ENCODE assay signal across 13 mouse cellular contexts in the genomic region with DNA sequence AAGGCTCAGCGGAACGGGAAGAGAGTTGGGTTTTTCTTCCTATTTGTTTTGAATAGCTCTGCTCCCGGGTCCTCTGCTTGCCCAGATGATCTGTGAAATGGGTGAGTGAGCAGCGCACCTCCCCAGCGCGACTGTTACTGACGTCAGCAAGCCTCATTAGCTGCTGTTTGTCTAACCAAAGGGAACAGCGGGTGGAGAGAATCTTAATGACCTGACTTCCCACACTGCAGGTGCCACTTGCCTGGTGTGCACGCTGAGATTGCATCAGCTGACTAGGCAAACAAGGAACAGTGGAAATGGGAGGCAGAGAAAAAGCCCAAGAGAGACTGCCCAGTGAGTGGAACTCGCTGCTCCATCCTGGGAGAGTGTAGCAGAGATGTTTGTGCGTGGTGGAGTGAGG. TPM values are rescaled to one million over a fixed set of nuclear protein-coding genes. Genes with fewer than 3 reads are reported as not detected.
DNase-seq lines count a peak whose midpoint lies in the region; ATAC-seq and TF ChIP-seq lines count a peak whose summit lies in the region.
"Had no signal": no experiment of that assay in that cellular context is flagged by ENCODE, and none has a peak within 500 bp of the region (broad histone marks: within the 10 kb centered on the region; RNA-seq: fewer than 3 reads in every experiment).

No protein-coding gene starts in this region.

- H3K27me3 ChIP-seq in intestine, postnatal 0 days (replicated peaks; ENCODE audit: control insufficient read depth, insufficient read depth, low read length): no peaks in the 10 kb centered on the region
- no peaks in the 10 kb centered on the region for H3K27me3 ChIP-seq in intestine, embryonic 15.5 days (replicated peaks)
- peaks cover 17% of the 10 kb centered on the region for H3K27me3 ChIP-seq in E14TG2a.4 (ENCODE audit: insufficient read depth, low read length)
- H3K27me3 ChIP-seq in midbrain, embryonic 16.5 days (ENCODE audit: control insufficient read depth, insufficient read depth, low read depth, low read length): no peaks in the 10 kb centered on the region
- H3K27me3 ChIP-seq: megakaryocyte, embryonic 14.5 days had no signal

- no peak for TF ChIP-seq CTCF in intestine, postnatal 0 days (IDR thresholded peaks at IDR 0.05; ENCODE audit: low read depth)
- no peak for TF ChIP-seq CTCF in E14TG2a.4 (conservative IDR thresholded peaks at IDR 0.05; ENCODE audit: low read length)

- H3K36me3 ChIP-seq in intestine, postnatal 0 days (ENCODE audit: control insufficient read depth, insufficient read depth): no peaks in the 10 kb centered on the region
- no peaks in the 10 kb centered on the region for H3K36me3 ChIP-seq in intestine, embryonic 15.5 days
- H3K36me3 ChIP-seq in E14TG2a.4 (ENCODE audit: insufficient read depth, low read length): no peaks in the 10 kb centered on the region
- no peaks in the 10 kb centered on the region for H3K36me3 ChIP-seq in midbrain, embryonic 16.5 days (ENCODE audit: control insufficient read depth, insufficient read depth, low read length)

- WGBS in intestine, postnatal 0 days: 49% methylated on average over 11 of the region's 11 CpGs
- 59% methylated on average over 11 of the region's 11 CpGs for WGBS in intestine, embryonic 15.5 days
- 61% methylated on average over 11 of the region's 11 CpGs for WGBS in midbrain, embryonic 16.5 days

- no peak overlapping the region for H3K4me2 ChIP-seq in intestine, postnatal 0 days (replicated peaks; ENCODE audit: low read depth)
- H3K4me2 ChIP-seq in intestine, embryonic 15.5 days (replicated peaks): no peak overlapping the region
- H3K4me2 ChIP-seq in midbrain, embryonic 16.5 days (ENCODE audit: low read length): no peak overlapping the region

- no peaks in the 10 kb centered on the region for H3K9me3 ChIP-seq in intestine, postnatal 0 days (ENCODE audit: control insufficient read depth)
- no peaks in the 10 kb centered on the region for H3K9me3 ChIP-seq in intestine, embryonic 15.5 days
- H3K9me3 ChIP-seq in E14TG2a.4 (ENCODE audit: low read length): no peaks in the 10 kb centered on the region
- no peaks in the 10 kb centered on the region for H3K9me3 ChIP-seq in midbrain, embryonic 16.5 days (replicated peaks; ENCODE audit: control insufficient read depth, low read length, poor library complexity, severe bottlenecking)

- no peak overlapping the region for H3K27ac ChIP-seq in intestine, postnatal 0 days (ENCODE audit: low read depth, low read length)
- no peak overlapping the region for H3K27ac ChIP-seq in intestine, embryonic 15.5 days
- H3K27ac ChIP-seq in midbrain, embryonic 16.5 days (ENCODE audit: low read length): no peak overlapping the region
- H3K27ac ChIP-seq: hindbrain, postnatal 0 days had no signal

- H3K9ac ChIP-seq in intestine, postnatal 0 days (ENCODE audit: low read depth, low read length): no peak overlapping the region
- no peak overlapping the region for H3K9ac ChIP-seq in intestine, embryonic 15.5 days
- no peak overlapping the region for H3K9ac ChIP-seq in midbrain, embryonic 16.5 days (ENCODE audit: low read depth, low read length)

- peak; percentile 54 for DNase-seq in kidney, adult 18-20 months
- DNase-seq in kidney, postnatal 36 days: peak; percentile 55 to 59
- DNase-seq in T-cell, adult 2 months (ENCODE audit: low spot score): no peak
- no peak for DNase-seq in cerebellum, adult 9-11 months
- DNase-seq: adrenal gland, postnatal 25 days; B cell, adult 2 months; spleen, adult 18-20 months had no signal

- no peaks in the 10 kb centered on the region for H3K4me1 ChIP-seq in intestine, postnatal 0 days (replicated peaks; ENCODE audit: control insufficient read depth, insufficient read depth, low read length)
- no peaks in the 10 kb centered on the region for H3K4me1 ChIP-seq in intestine, embryonic 15.5 days (replicated peaks)
- H3K4me1 ChIP-seq in E14TG2a.4 (replicated peaks; ENCODE audit: low read depth, low read length): peaks cover 22% of the 10 kb centered on the region
- no peaks in the 10 kb centered on the region for H3K4me1 ChIP-seq in midbrain, embryonic 16.5 days (ENCODE audit: control insufficient read depth, insufficient read depth, low read length)
- H3K4me1 ChIP-seq: megakaryocyte, embryonic 14.5 days had no signal

- ATAC-seq in intestine, postnatal 0 days: peak; percentile 10; the same call in 1 of the 2 replicates
- ATAC-seq in intestine, embryonic 15.5 days: no peak
- ATAC-seq in midbrain, embryonic 16.5 days: no peak
- ATAC-seq: hindbrain, postnatal 0 days had no signal

- H3K4me3 ChIP-seq in intestine, postnatal 0 days (ENCODE audit: low read depth, low read length): no peak overlapping the region
- no peak overlapping the region for H3K4me3 ChIP-seq in intestine, embryonic 15.5 days (replicated peaks)
- peak overlapping the region; percentile 18; the same call in 1 of the 2 replicates for H3K4me3 ChIP-seq in E14TG2a.4 (replicated peaks; ENCODE audit: low read length)
- H3K4me3 ChIP-seq in midbrain, embryonic 16.5 days (ENCODE audit: low read depth, low read length): no peak overlapping the region
- H3K4me3 ChIP-seq: megakaryocyte, embryonic 14.5 days had no signal

RNA-seq across cellular contexts. Expression of gene Tnfrsf21, which starts 25.2 kb away (rescaled TPM):
- 9.0 and 10.0 TPM in 2 replicates for polyA plus RNA-seq in intestine, postnatal 0 days (2015; fragmentation: Nextera tagmentation; extraction: Ambion mirVana)
- polyA plus RNA-seq in intestine, embryonic 15.5 days (2015; fragmentation: Nextera tagmentation; extraction: Ambion mirVana): 15.6 and 16.5 TPM in 2 replicates
- polyA plus RNA-seq in midbrain, embryonic 16.5 days (2015; fragmentation: Nextera tagmentation; extraction: Ambion mirVana): 71.6 and 74.6 TPM in 2 replicates

Comparison
In these comparisons a context has a peak if more than half of its experiments do, and no peak if none do; other contexts are left out.
1. DNase-seq: peak in kidney, adult 18-20 months (single experiment) and kidney, postnatal 36 days (2 of 2); none in T-cell, adult 2 months (single experiment) and cerebellum, adult 9-11 months (single experiment).